Mouse (Mus musculus) thymus, adult 2 months (tissue): ENCODE measurements at regions not wholly inside any gene's neighbourhood (a gene's known extent, or its start where the extent isn't known, plus 50 kb on each side); places are given as distances from the start of the nearest gene placed in this dataset.
"Not testable (repeated sequence)": the region's sequence is repeated elsewhere in the genome, so short reads cannot be mapped to it uniquely, and the experiment has no call there.

Source experiments
- CTCF ChIP-seq: fragments of 200-500 bp; IDR thresholded peaks from 2 replicates; pipeline ENCODE4 v1.5.1; 2012; ENCODE audit warnings: mild to moderate bottlenecking, control low read depth, low read length, moderate library complexity, borderline replicate concordance; ENCODE audit not compliant: control insufficient read depth, poor library complexity, insufficient read depth; ENCODE audit errors: extremely low read depth
- POLR2A ChIP-seq: fragments of 200-500 bp; IDR thresholded peaks from 2 replicates; pipeline ENCODE4 v1.6.1; 2012; ENCODE audit warnings: mild to moderate bottlenecking, low read length, control low read depth, moderate library complexity; ENCODE audit not compliant: control insufficient read depth, poor library complexity, insufficient read depth; ENCODE audit errors: extremely low read depth

- not testable (repeated sequence) for TF ChIP-seq CTCF, POLR2A
These were observed 86.4 kb upstream of the Zfp746 start for GRCm38 (mm10) chr6:48172769-48173168.
